In the genomic region with DNA sequence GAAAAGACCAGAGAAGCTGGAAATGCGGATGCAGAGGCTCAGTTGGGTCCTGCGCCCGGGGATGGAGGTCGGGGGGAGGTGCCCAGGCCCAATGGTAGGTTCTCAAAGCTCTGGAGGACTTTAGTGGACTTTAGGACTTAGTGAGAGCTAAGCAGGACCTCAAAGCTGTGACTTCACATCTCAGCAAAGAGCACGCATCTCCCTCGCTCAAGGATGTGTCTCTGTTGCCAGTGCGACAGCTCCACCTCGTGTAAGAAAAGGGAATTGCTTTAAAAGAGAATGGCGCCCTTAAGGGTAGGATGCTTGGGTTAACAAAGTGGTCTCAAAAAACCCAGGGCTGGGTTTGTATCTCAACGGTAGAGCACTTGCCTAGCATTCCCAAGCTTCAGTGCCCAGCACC, we compare ENCODE assay signal across 8 mouse cellular contexts. TPM values are rescaled to one million over a fixed set of nuclear protein-coding genes. Genes with fewer than 3 reads are reported as not detected.
DNase-seq lines count a peak whose midpoint lies in the region; ATAC-seq and TF ChIP-seq lines count a peak whose summit lies in the region.

No protein-coding gene starts in this region.

- no peak overlapping the region for H3K27ac ChIP-seq in ES-Bruce4 (ENCODE audit: insufficient read depth, low read length)
- H3K27ac ChIP-seq in forebrain, embryonic 15.5 days (replicated peaks): no peak overlapping the region
- H3K27ac ChIP-seq in intestine, embryonic 16.5 days (ENCODE audit: low read length): no peak overlapping the region
- H3K27ac ChIP-seq in neural tube, embryonic 15.5 days (replicated peaks): no peak overlapping the region

- WGBS in forebrain, embryonic 15.5 days: 17% methylated on average over 10 of the region's 10 CpGs
- 16% methylated on average over 10 of the region's 10 CpGs for WGBS in intestine, embryonic 16.5 days
- 20% methylated on average over 10 of the region's 10 CpGs for WGBS in lung, adult 2 months
- 18% methylated on average over 10 of the region's 10 CpGs for WGBS in neural tube, embryonic 15.5 days

- H3K4me1 ChIP-seq in ES-Bruce4 (ENCODE audit: control insufficient read depth, insufficient read depth, low read length): no peaks in the 10 kb centered on the region
- no peaks in the 10 kb centered on the region for H3K4me1 ChIP-seq in forebrain, embryonic 15.5 days
- H3K4me1 ChIP-seq in intestine, embryonic 16.5 days (ENCODE audit: control insufficient read depth, insufficient read depth, low read length): peaks cover 6% of the 10 kb centered on the region; the same call in 1 of the 2 replicates
- H3K4me1 ChIP-seq in lung, adult 2 months (ENCODE audit: control insufficient read depth, insufficient read depth, low read length): no peaks in the 10 kb centered on the region
- no peaks in the 10 kb centered on the region for H3K4me1 ChIP-seq in neural tube, embryonic 15.5 days

- H3K4me3 ChIP-seq in ES-Bruce4 (ENCODE audit: low read depth, low read length): no peak overlapping the region
- no peak overlapping the region for H3K4me3 ChIP-seq in forebrain, embryonic 15.5 days
- no peak overlapping the region for H3K4me3 ChIP-seq in intestine, embryonic 16.5 days (ENCODE audit: low read length)
- no peak overlapping the region for H3K4me3 ChIP-seq in lung, adult 2 months (replicated peaks; ENCODE audit: extremely low read depth, low read depth, low read length)
- H3K4me3 ChIP-seq in neural tube, embryonic 15.5 days (replicated peaks): no peak overlapping the region

- no peak overlapping the region for H3K9ac ChIP-seq in ES-Bruce4 (ENCODE audit: low read depth, poor library complexity, severe bottlenecking)
- no peak overlapping the region for H3K9ac ChIP-seq in forebrain, embryonic 15.5 days (replicated peaks)
- H3K9ac ChIP-seq in intestine, embryonic 16.5 days (ENCODE audit: low read depth, low read length): no peak overlapping the region
- H3K9ac ChIP-seq in neural tube, embryonic 15.5 days (replicated peaks): no peak overlapping the region

- DNase-seq in adrenal gland, adult (ENCODE audit: inconsistent age in 2 of 2, low spot score in 1 of 2): peak; percentile 44 to 81
- no peak for DNase-seq in adrenal gland, adult 8-10 months
- DNase-seq in cerebellum, adult 11 months: peak; percentile 20
- DNase-seq in lung, adult 2 months: no peak

- TF ChIP-seq POLR2A in ES-Bruce4 (IDR thresholded peaks at IDR 0.05; ENCODE audit: insufficient read depth, low read length): no peak
- TF ChIP-seq POLR2A in lung, adult 2 months (IDR thresholded peaks at IDR 0.05; ENCODE audit: borderline replicate concordance, extremely low read depth, low read depth, low read length): no peak

- peak; percentile 65; the same call in 1 of the 2 replicates for ATAC-seq in forebrain, embryonic 15.5 days (replicated peaks)
- 0 out of 2 replicates have a peak, but pooled peaks have one; percentile 3 for ATAC-seq in intestine, embryonic 16.5 days
- ATAC-seq in neural tube, embryonic 15.5 days (ENCODE audit: low FRiP score): peak; percentile 68; the same call in 1 of the 2 replicates

- no peaks in the 10 kb centered on the region for H3K27me3 ChIP-seq in ES-Bruce4 (ENCODE audit: control insufficient read depth, insufficient read depth, low read length, poor library complexity, severe bottlenecking)
- no peaks in the 10 kb centered on the region for H3K27me3 ChIP-seq in forebrain, embryonic 15.5 days
- no peaks in the 10 kb centered on the region for H3K27me3 ChIP-seq in intestine, embryonic 16.5 days (replicated peaks; ENCODE audit: control insufficient read depth, insufficient read depth, low read length)
- peaks cover 3% of the 10 kb centered on the region; the same call in 1 of the 2 replicates for H3K27me3 ChIP-seq in neural tube, embryonic 15.5 days (replicated peaks)

- no peaks in the 10 kb centered on the region for H3K36me3 ChIP-seq in ES-Bruce4 (ENCODE audit: control insufficient read depth, insufficient read depth, low read length, poor library complexity, severe bottlenecking)
- no peaks in the 10 kb centered on the region for H3K36me3 ChIP-seq in forebrain, embryonic 15.5 days
- H3K36me3 ChIP-seq in intestine, embryonic 16.5 days (ENCODE audit: control insufficient read depth, insufficient read depth, low read length): no peaks in the 10 kb centered on the region
- no peaks in the 10 kb centered on the region for H3K36me3 ChIP-seq in neural tube, embryonic 15.5 days

- peak; percentile 90 for TF ChIP-seq CTCF in ES-Bruce4 (IDR thresholded peaks at IDR 0.05; ENCODE audit: low read depth, low read length)
- TF ChIP-seq CTCF in lung, adult 2 months (IDR thresholded peaks at IDR 0.05; ENCODE audit: insufficient read depth, low read length): peak; percentile 93

- 0 out of 2 replicates have a peak, but pooled peaks cover 6% of the 10 kb centered on the region for H3K9me3 ChIP-seq in ES-Bruce4 (replicated peaks; ENCODE audit: control insufficient read depth, insufficient read depth, low read length, poor library complexity, severe bottlenecking)
- H3K9me3 ChIP-seq in forebrain, embryonic 15.5 days: no peaks in the 10 kb centered on the region; the same call in 1 of the 2 replicates
- H3K9me3 ChIP-seq in intestine, embryonic 16.5 days (ENCODE audit: control insufficient read depth, low read length): no peaks in the 10 kb centered on the region
- no peaks in the 10 kb centered on the region for H3K9me3 ChIP-seq in neural tube, embryonic 15.5 days (replicated peaks)

- TF ChIP-seq EP300 in ES-Bruce4 (IDR thresholded peaks at IDR 0.05; ENCODE audit: insufficient read depth, low read depth, low read length): no peak

- no peak overlapping the region for H3K4me2 ChIP-seq in forebrain, embryonic 15.5 days (replicated peaks)
- H3K4me2 ChIP-seq in intestine, embryonic 16.5 days (ENCODE audit: low read depth, low read length): no peak overlapping the region
- no peak overlapping the region for H3K4me2 ChIP-seq in neural tube, embryonic 15.5 days

RNA-seq across cellular contexts. Expression of gene Grid1, which starts 42.1 kb away (rescaled TPM):
- 1 to 10 TPM; 1.3 to 1.7 (median 1.4) TPM for total RNA-seq in adrenal gland, adult 8-10 months (2022)
- polyA plus RNA-seq in ES-Bruce4 (2011; ENCODE audit: insufficient read depth, insufficient read length, low read depth, missing spikeins): 0.24 and 1.3 TPM in 2 replicates
- polyA plus RNA-seq in forebrain, embryonic 15.5 days (2015; fragmentation: Nextera tagmentation; extraction: Ambion mirVana): 3.1 and 4.1 TPM in 2 replicates
- polyA plus RNA-seq in intestine, embryonic 16.5 days (2015; fragmentation: Nextera tagmentation; extraction: Ambion mirVana): 0.15 and 0.16 TPM in 2 replicates
- 0.13 and 0.15 TPM in 2 replicates for polyA plus RNA-seq in lung, adult 2 months (2012; rRNA removed)
- 7.2 and 8.3 TPM in 2 replicates for polyA plus RNA-seq in neural tube, embryonic 15.5 days (2015; fragmentation: Nextera tagmentation; extraction: Ambion mirVana)

Comparison
In these comparisons a context has a peak if more than half of its experiments do, and no peak if none do; other contexts are left out.
1. DNase-seq: peak in adrenal gland, adult (2 of 2) and cerebellum, adult 11 months (single experiment); none in adrenal gland, adult 8-10 months (single experiment) and lung, adult 2 months (single experiment).
2. ATAC-seq: peak in every context shown above with its lines; median percentile 68 in neural tube, embryonic 15.5 days; 65 in forebrain, embryonic 15.5 days; 3 in intestine, embryonic 16.5 days.